Mouse (Mus musculus): Measurements from ENCODE around the gene Gid4. TPM values are rescaled to one million over a fixed set of nuclear protein-coding genes. Genes with fewer than 3 reads are reported as not detected.

The Gid4 gene
- polyA plus RNA-seq, 1 experiment from 2014 or later = 16.5 TPM

GRCm38 (mm10) chr11:60440176-60440575, 23.2 kb downstream of the Gid4 start:
- Histone ChIP-seq H3K4me2 (ENCODE audit: low read length) (no peak overlapping the region), H3K27ac (ENCODE audit: low read depth, low read length) (no peak overlapping the region), H3K4me3 (ENCODE audit: low read depth, low read length) (no peak overlapping the region), H3K9ac (ENCODE audit: low read length) (no peak overlapping the region), H3K9me3 (replicated peaks; ENCODE audit: control insufficient read depth, low read length) (no peaks in the 10 kb centered on the region), H3K4me1 (ENCODE audit: control insufficient read depth, insufficient read depth, low read length) (no peaks in the 10 kb centered on the region), H3K27me3 (replicated peaks; ENCODE audit: control insufficient read depth, insufficient read depth, low read length) (no peaks in the 10 kb centered on the region), H3K36me3 (ENCODE audit: control insufficient read depth, insufficient read depth, low read length) (peaks cover 75% of the 10 kb centered on the region)
- DNase-seq (ENCODE audit: low spot score) (no peak), ATAC-seq (no peak)
- WGBS = 43% methylated on average over 7 of the region's 7 CpGs

DNA sequence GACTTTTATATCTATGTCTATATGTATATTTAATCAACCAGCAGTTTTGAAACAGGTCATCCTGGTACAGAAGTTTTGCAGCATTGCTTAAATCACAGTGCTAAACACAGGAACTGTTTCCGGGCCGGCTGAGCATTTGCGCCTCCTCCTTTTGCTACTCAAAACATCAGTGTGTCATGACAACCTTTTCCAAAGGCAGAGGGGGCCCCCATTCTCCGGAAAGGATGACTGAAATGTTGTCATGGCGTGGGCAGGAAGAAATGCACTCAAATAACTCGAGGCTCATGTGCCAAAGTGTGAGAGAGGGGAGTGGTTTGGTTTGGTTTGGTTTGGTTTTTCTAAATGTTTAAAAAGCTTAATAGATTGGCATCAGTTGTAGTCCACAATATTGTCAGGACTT, 26.0 kb downstream of the Gid4 start:
- WGBS = 87% methylated on average over 6 of the region's 6 CpGs
- Histone ChIP-seq H3K9me3 (replicated peaks; ENCODE audit: control insufficient read depth, low read length) (no peaks in the 10 kb centered on the region), H3K36me3 (ENCODE audit: control insufficient read depth, insufficient read depth, low read length) (peaks cover 50% of the 10 kb centered on the region), H3K27ac (ENCODE audit: low read depth, low read length) (no peak overlapping the region), H3K4me1 (ENCODE audit: control insufficient read depth, insufficient read depth, low read length) (no peaks in the 10 kb centered on the region), H3K4me3 (ENCODE audit: low read depth, low read length) (no peak overlapping the region), H3K4me2 (ENCODE audit: low read length) (no peak overlapping the region), H3K9ac (ENCODE audit: low read length) (no peak overlapping the region), H3K27me3 (replicated peaks; ENCODE audit: control insufficient read depth, insufficient read depth, low read length) (no peaks in the 10 kb centered on the region)
- ATAC-seq (no peak), DNase-seq (ENCODE audit: low spot score) (no peak)

DNA sequence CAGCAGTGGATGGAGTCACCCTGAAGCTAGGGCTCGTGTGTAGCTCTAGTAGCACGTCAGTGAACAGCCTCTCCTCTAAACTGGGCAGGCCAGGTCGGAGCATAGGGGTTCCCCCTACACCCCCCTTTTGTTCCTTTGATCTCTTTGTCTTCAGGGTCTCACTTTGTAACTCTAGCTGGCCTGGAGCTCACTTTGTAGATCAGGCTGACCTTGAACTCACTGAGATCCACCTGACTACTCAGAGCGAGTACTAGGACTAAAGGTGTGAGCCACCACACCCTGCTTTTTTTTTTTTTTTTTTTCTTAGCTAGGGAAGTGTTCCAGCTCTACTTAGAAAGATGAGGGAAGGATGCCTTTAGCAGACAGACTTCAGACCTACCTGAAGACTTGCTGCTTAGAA, 27.1 kb downstream of the Gid4 start:
- H3K9me3 ChIP-seq (replicated peaks; ENCODE audit: control insufficient read depth, low read length) = no peaks in the 10 kb centered on the region
- no peak overlapping the region for H3K4me2 ChIP-seq (ENCODE audit: low read length)
- H3K4me1 ChIP-seq (ENCODE audit: control insufficient read depth, insufficient read depth, low read length) = no peaks in the 10 kb centered on the region
- H3K27ac ChIP-seq (ENCODE audit: low read depth, low read length) = no peak overlapping the region
- H3K36me3 ChIP-seq (ENCODE audit: control insufficient read depth, insufficient read depth, low read length) = peaks cover 41% of the 10 kb centered on the region
- DNase-seq (ENCODE audit: low spot score) = no peak
- H3K4me3 ChIP-seq (ENCODE audit: low read depth, low read length) = no peak overlapping the region
- 81% methylated on average over 4 of the region's 4 CpGs for WGBS
- ATAC-seq = no peak
- H3K27me3 ChIP-seq (replicated peaks; ENCODE audit: control insufficient read depth, insufficient read depth, low read length) = no peaks in the 10 kb centered on the region
- H3K9ac ChIP-seq (ENCODE audit: low read length) = no peak overlapping the region

DNA sequence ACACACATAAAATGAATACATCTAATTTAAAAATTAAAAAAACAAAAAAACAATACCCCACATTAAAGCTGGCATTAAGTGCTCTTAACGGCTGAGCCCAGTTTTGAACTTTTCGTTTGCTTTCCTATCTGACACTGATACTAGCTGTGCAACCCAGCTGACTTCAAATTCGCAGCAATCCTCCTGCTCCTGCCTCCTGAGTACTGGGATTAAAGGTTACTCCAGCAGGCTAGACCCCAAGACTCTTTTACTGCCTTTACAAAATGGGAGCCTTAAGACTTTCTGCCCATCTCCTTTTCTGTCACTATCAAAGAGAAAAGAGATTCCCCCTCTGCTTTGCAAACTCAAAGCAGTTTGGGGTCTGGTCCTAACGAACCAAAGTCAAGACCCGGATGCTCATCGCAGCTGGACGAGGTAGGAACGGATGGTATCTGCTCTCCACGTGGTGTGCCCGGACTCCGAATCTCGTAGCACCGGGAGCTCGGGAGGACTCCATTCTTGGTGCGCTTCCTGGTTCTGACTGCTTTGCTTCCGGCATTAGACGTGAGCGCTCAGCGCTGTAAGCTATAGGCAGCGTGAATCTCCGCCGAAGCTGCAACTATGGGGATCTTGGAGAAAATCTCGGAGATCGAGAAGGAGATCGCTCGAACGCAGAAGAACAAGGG, 37.3 kb downstream of the Gid4 start, which contains the start of gene Drg2:
TSS of gene Drg2 (plus strand) at position 512 of the 665 bp plus-strand sequence.
- DNase-seq (ENCODE audit: low spot score) (peak; percentile 95), ATAC-seq (peak; percentile 96)
- 5% methylated on average over 27 of the region's 27 CpGs for WGBS
- no peaks in the 10 kb centered on the region for H3K27me3 ChIP-seq (replicated peaks; ENCODE audit: control insufficient read depth, insufficient read depth, low read length)
- H3K4me2 ChIP-seq (ENCODE audit: low read length) = peak within 1 kb of the TSS; percentile 92
- H3K36me3 ChIP-seq (ENCODE audit: control insufficient read depth, insufficient read depth, low read length) = peaks cover 26% of the 10 kb centered on the region
- H3K4me3 ChIP-seq (ENCODE audit: low read depth, low read length) = peak within 1 kb of the TSS; percentile 62
- H3K9me3 ChIP-seq (replicated peaks; ENCODE audit: control insufficient read depth, low read length) = no peaks in the 10 kb centered on the region
- H3K27ac ChIP-seq (ENCODE audit: low read depth, low read length) = no peak within 1 kb of the TSS; the same call in 1 of the 2 replicates
- peaks cover 6% of the 10 kb centered on the region for H3K4me1 ChIP-seq (ENCODE audit: control insufficient read depth, insufficient read depth, low read length)
- H3K9ac ChIP-seq (ENCODE audit: low read length) = peak within 1 kb of the TSS; percentile 84

DNA sequence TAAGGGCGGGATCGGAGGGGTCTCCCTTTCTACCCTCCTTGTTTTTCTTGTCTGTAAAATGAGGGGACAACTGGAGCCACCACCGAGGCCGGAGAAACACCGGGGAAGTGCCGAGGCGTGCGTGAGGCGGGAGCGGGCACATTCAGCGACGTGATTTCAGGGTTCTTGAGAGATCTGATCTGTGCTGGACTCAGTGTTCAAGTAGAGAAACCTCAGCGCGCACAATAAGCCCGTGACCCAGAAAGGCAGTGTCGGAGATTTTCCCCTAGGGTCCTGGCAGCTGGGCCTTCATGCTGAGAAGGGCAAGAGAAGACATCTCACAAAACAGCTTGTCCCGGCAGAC, 37.8 kb downstream of the Gid4 start:
- no peak overlapping the region; the same call in 1 of the 2 replicates for H3K27ac ChIP-seq (ENCODE audit: low read depth, low read length)
- WGBS = under 1% methylated on average over 17 of the region's 17 CpGs
- ATAC-seq (peak; percentile 40), DNase-seq (ENCODE audit: low spot score) (peak; percentile 1)
- H3K36me3 ChIP-seq (ENCODE audit: control insufficient read depth, insufficient read depth, low read length) = peaks cover 31% of the 10 kb centered on the region
- no peaks in the 10 kb centered on the region for H3K9me3 ChIP-seq (replicated peaks; ENCODE audit: control insufficient read depth, low read length)
- H3K27me3 ChIP-seq (replicated peaks; ENCODE audit: control insufficient read depth, insufficient read depth, low read length) = no peaks in the 10 kb centered on the region
- peak overlapping the region; percentile 84 for H3K9ac ChIP-seq (ENCODE audit: low read length)
- H3K4me2 ChIP-seq (ENCODE audit: low read length) = peak overlapping the region; percentile 92
- H3K4me3 ChIP-seq (ENCODE audit: low read depth, low read length) = peak overlapping the region; percentile 62
- H3K4me1 ChIP-seq (ENCODE audit: control insufficient read depth, insufficient read depth, low read length) = peaks cover 6% of the 10 kb centered on the region

GRCm38 (mm10) chr11:60457973-60458372, 41.0 kb downstream of the Gid4 start:
- Histone ChIP-seq H3K9me3 (replicated peaks; ENCODE audit: control insufficient read depth, low read length) (no peaks in the 10 kb centered on the region), H3K27me3 (replicated peaks; ENCODE audit: control insufficient read depth, insufficient read depth, low read length) (no peaks in the 10 kb centered on the region), H3K4me3 (ENCODE audit: low read depth, low read length) (no peak overlapping the region), H3K27ac (ENCODE audit: low read depth, low read length) (no peak overlapping the region), H3K4me2 (ENCODE audit: low read length) (no peak overlapping the region), H3K4me1 (ENCODE audit: control insufficient read depth, insufficient read depth, low read length) (peaks cover 6% of the 10 kb centered on the region), H3K36me3 (ENCODE audit: control insufficient read depth, insufficient read depth, low read length) (peaks cover 63% of the 10 kb centered on the region), H3K9ac (ENCODE audit: low read length) (no peak overlapping the region)
- DNase-seq (ENCODE audit: low spot score) = peak; percentile 13
- WGBS = 94% methylated on average over 1 of the region's 1 CpGs
- ATAC-seq = no peak

GRCm38 (mm10) chr11:60465943-60466380, 49.0 kb downstream of the Gid4 start:
- Histone ChIP-seq H3K9ac (ENCODE audit: low read length) (no peak overlapping the region), H3K4me3 (ENCODE audit: low read depth, low read length) (no peak overlapping the region), H3K4me2 (ENCODE audit: low read length) (no peak overlapping the region), H3K4me1 (ENCODE audit: control insufficient read depth, insufficient read depth, low read length) (no peaks in the 10 kb centered on the region), H3K27me3 (replicated peaks; ENCODE audit: control insufficient read depth, insufficient read depth, low read length) (no peaks in the 10 kb centered on the region), H3K27ac (ENCODE audit: low read depth, low read length) (no peak overlapping the region), H3K36me3 (ENCODE audit: control insufficient read depth, insufficient read depth, low read length) (peaks cover 86% of the 10 kb centered on the region), H3K9me3 (replicated peaks; ENCODE audit: control insufficient read depth, low read length) (no peaks in the 10 kb centered on the region)
- 91% methylated on average over 2 of the region's 2 CpGs for WGBS
- DNase-seq (ENCODE audit: low spot score) = peak; percentile 26
- ATAC-seq = no peak

- no peak for DNase-seq (ENCODE audit: low spot score)
- Histone ChIP-seq H3K4me3 (ENCODE audit: low read depth, low read length) (no peak within 1 kb of the TSS), H3K36me3 (ENCODE audit: control insufficient read depth, insufficient read depth, low read length) (peaks cover 55% of the 10 kb centered on the region), H3K27me3 (replicated peaks; ENCODE audit: control insufficient read depth, insufficient read depth, low read length) (no peaks in the 10 kb centered on the region), H3K9ac (ENCODE audit: low read length) (no peak within 1 kb of the TSS), H3K9me3 (replicated peaks; ENCODE audit: control insufficient read depth, low read length) (no peaks in the 10 kb centered on the region), H3K27ac (ENCODE audit: low read depth, low read length) (no peak within 1 kb of the TSS), H3K4me1 (ENCODE audit: control insufficient read depth, insufficient read depth, low read length) (no peaks in the 10 kb centered on the region), H3K4me2 (ENCODE audit: low read length) (no peak within 1 kb of the TSS)
- no peak for ATAC-seq
- 94% methylated on average over 3 of the region's 3 CpGs for WGBS
Observed at GRCm38 (mm10) chr11:60469039-60469438, 52.1 kb downstream of the Gid4 start, which contains the start of gene Myo15. Gene Myo15 (plus strand): TSS chr11:60469339.

DNA sequence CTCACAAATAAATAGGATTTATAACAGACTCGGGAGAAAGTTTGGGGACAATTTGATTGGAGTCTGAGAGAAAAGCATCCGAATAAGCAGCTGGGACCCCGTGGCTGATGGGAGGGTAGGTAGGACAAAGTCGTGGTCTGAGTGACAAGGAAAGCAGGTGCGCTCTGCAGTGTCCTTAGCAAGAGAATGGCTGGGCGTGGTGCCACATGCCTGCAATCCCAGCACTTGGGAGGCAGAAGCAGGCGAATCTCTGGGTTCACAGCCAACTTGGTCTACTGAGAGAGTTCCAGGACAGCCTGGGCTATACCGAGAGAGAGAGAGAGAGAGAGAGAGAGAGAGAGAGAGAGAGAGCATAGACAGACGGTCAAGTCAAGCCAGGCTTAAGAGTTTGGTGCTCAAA, 53.8 kb downstream of the Gid4 start:
- Histone ChIP-seq H3K9me3 (replicated peaks; ENCODE audit: control insufficient read depth, low read length) (no peaks in the 10 kb centered on the region), H3K27ac (ENCODE audit: low read depth, low read length) (no peak overlapping the region), H3K4me1 (ENCODE audit: control insufficient read depth, insufficient read depth, low read length) (no peaks in the 10 kb centered on the region), H3K36me3 (ENCODE audit: control insufficient read depth, insufficient read depth, low read length) (peaks cover 38% of the 10 kb centered on the region), H3K9ac (ENCODE audit: low read length) (no peak overlapping the region), H3K4me3 (ENCODE audit: low read depth, low read length) (no peak overlapping the region), H3K4me2 (ENCODE audit: low read length) (no peak overlapping the region), H3K27me3 (replicated peaks; ENCODE audit: control insufficient read depth, insufficient read depth, low read length) (no peaks in the 10 kb centered on the region)
- WGBS = 83% methylated on average over 9 of the region's 9 CpGs
- ATAC-seq = no peak
- no peak for DNase-seq (ENCODE audit: low spot score)

Data from forebrain, embryonic 14.5 days (tissue).